In genomic region chr1:104944470-104945109, GRCm38 (mm10) we compare ENCODE assay signal across 9 mouse cellular contexts.
DNase-seq lines count a peak whose midpoint lies in the region; ATAC-seq and TF ChIP-seq lines count a peak whose summit lies in the region.
"Had no signal": no experiment of that assay in that cellular context is flagged by ENCODE, and none has a peak within 500 bp of the region (broad histone marks: within the 10 kb centered on the region; RNA-seq: fewer than 3 reads in every experiment).

No protein-coding gene starts in this region.

- 0 out of 2 replicates have a peak, but pooled peaks have one; percentile 1 for TF ChIP-seq CTCF in lung, adult 2 months (IDR thresholded peaks at IDR 0.05; ENCODE audit: insufficient read depth, low read length)

- ATAC-seq in frontal cortex, adult (ENCODE audit: low TSS enrichment), result peak; percentile 100

- no peak for DNase-seq in lung, adult 2 months
- DNase-seq in lung, adult 18-20 months, result no peak
- peak; percentile 21 for DNase-seq in cerebellum, adult 9-11 months
- peak; percentile 28 for DNase-seq in kidney, postnatal 14 days
- peak; percentile 55 for DNase-seq in mesoderm, embryonic 11.5 days (ENCODE audit: low read depth, low spot score)
- peak; percentile 33 for DNase-seq in telencephalon, adult 2 months (ENCODE audit: low read depth, low spot score)
- no peak for DNase-seq in B cell, adult 2 months

- H3K4me1 ChIP-seq in lung, adult 2 months (ENCODE audit: control insufficient read depth, insufficient read depth, low read length), result no peaks in the 10 kb centered on the region
- H3K4me1 ChIP-seq: megakaryocyte, embryonic 14.5 days had no signal

- no peak overlapping the region for H3K4me3 ChIP-seq in lung, adult 2 months (replicated peaks; ENCODE audit: extremely low read depth, low read depth, low read length)
- H3K4me3 ChIP-seq: megakaryocyte, embryonic 14.5 days had no signal

- 21% methylated on average over 2 of the region's 2 CpGs for WGBS in lung, adult 2 months

- TF ChIP-seq POLR2A in lung, adult 2 months (IDR thresholded peaks at IDR 0.05; ENCODE audit: borderline replicate concordance, extremely low read depth, low read depth, low read length), result no peak

Comparison
In these comparisons a context has a peak if more than half of its experiments do, and no peak if none do; other contexts are left out.
1. DNase-seq: peak in cerebellum, adult 9-11 months (single experiment), kidney, postnatal 14 days (single experiment), mesoderm, embryonic 11.5 days (single experiment) and telencephalon, adult 2 months (single experiment); none in lung, adult 2 months (single experiment), lung, adult 18-20 months (0 of 2) and B cell, adult 2 months (0 of 2).